Mouse (Mus musculus) liver, postnatal 0 days (tissue): Measurements from ENCODE around the gene Nom1.

Experiments used
- CTCF ChIP-seq: sonication (generic); IDR thresholded peaks from 2 replicates; pipeline ENCODE4 v1.5.1; 2016; ENCODE audit warnings: antibody characterized with exemption, low read depth
- EP300 ChIP-seq: IDR thresholded peaks from 2 replicates; pipeline ENCODE4 v1.6.1; 2016; ENCODE audit warnings: antibody characterized with exemption, low read depth, mild to moderate bottlenecking

DNA sequence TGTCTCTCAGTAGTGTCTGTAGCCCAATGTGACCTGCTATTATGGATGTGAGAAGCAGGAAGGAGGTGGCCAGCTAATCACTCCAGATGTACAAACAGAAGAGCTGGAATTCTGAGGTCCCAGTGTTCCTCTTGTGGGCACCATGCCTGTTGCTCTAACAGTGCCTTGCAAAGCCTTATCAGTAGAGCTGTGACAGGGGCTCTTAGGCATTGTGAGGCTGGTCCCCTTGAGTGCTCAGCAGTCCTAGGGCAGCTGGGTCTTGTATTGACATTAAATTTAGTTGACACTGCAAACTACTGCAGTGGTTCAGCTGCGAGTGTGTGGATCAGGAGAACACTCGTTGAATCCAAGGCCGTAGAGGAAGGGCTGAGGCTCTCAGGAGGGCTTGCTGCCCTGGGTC lies 72.5 kb downstream of the Nom1 start:
- TF ChIP-seq CTCF (no peak), EP300 (no peak)
